Mouse (Mus musculus): Measurements from ENCODE around the gene Hcar1. TPM values are rescaled to one million over a fixed set of nuclear protein-coding genes. Genes with fewer than 3 reads are reported as not detected.

Gene Hcar1
- polyA plus RNA-seq (2014; fragmentation: Illumina TruSeq; extraction: RNeasy Lipid Tissue Mini Kit (QIAGEN cat#74804); ENCODE audit: low read depth, low replicate concordance): 2.6 TPM

GRCm38 (mm10) chr5:123879928-123880327 lies at the start of gene Hcar1:
Gene Hcar1, minus strand, starts transcription at chr5:123880020.

GRCm38 (mm10) chr5:123927118-123927517 lies 47.3 kb upstream of the Hcar1 start, which contains the start of gene Gm43518:
Gene Gm43518, plus strand, starts transcription at chr5:123927418.

GRCm38 (mm10) chr5:123906976-123907630 lies 27.3 kb upstream of the Hcar1 start, which contains the start of gene Denr:
Gene Denr, plus strand, starts transcription at chr5:123907175.

GRCm38 (mm10) chr5:123865365-123865764 lies 14.5 kb downstream of the Hcar1 start, which contains the start of gene Hcar2:
Gene Hcar2, minus strand, starts transcription at chr5:123865499.

Other genes starting within 250 kb of the Hcar1 start
- gene Clip1, start 195.4 kb downstream of the Hcar1 start, polyA plus RNA-seq (2014; fragmentation: Illumina TruSeq; extraction: RNeasy Lipid Tissue Mini Kit (QIAGEN cat#74804); ENCODE audit: low read depth, low replicate concordance): 41.1 TPM
- gene Zcchc8, start 158.9 kb downstream of the Hcar1 start, polyA plus RNA-seq (2014; fragmentation: Illumina TruSeq; extraction: RNeasy Lipid Tissue Mini Kit (QIAGEN cat#74804); ENCODE audit: low read depth, low replicate concordance): 100 TPM
- 188 TPM for gene Rsrc2, start 130.6 kb downstream of the Hcar1 start, polyA plus RNA-seq (2014; fragmentation: Illumina TruSeq; extraction: RNeasy Lipid Tissue Mini Kit (QIAGEN cat#74804); ENCODE audit: low read depth, low replicate concordance)
- gene Kntc1, start 130.3 kb downstream of the Hcar1 start, polyA plus RNA-seq (2014; fragmentation: Illumina TruSeq; extraction: RNeasy Lipid Tissue Mini Kit (QIAGEN cat#74804); ENCODE audit: low read depth, low replicate concordance): 0.73 TPM
- not detected for gene Hcar2, start 14.5 kb downstream of the Hcar1 start, polyA plus RNA-seq (2014; fragmentation: Illumina TruSeq; extraction: RNeasy Lipid Tissue Mini Kit (QIAGEN cat#74804); ENCODE audit: low read depth, low replicate concordance)
- gene Denr, start 27.2 kb upstream of the Hcar1 start, polyA plus RNA-seq (2014; fragmentation: Illumina TruSeq; extraction: RNeasy Lipid Tissue Mini Kit (QIAGEN cat#74804); ENCODE audit: low read depth, low replicate concordance): 227 TPM
- not detected for gene Gm43518, start 47.4 kb upstream of the Hcar1 start, polyA plus RNA-seq (2014; fragmentation: Illumina TruSeq; extraction: RNeasy Lipid Tissue Mini Kit (QIAGEN cat#74804); ENCODE audit: low read depth, low replicate concordance)
- gene Ccdc62, start 50.7 kb upstream of the Hcar1 start, polyA plus RNA-seq (2014; fragmentation: Illumina TruSeq; extraction: RNeasy Lipid Tissue Mini Kit (QIAGEN cat#74804); ENCODE audit: low read depth, low replicate concordance): 4.1 TPM
- gene Hip1r, start 93.6 kb upstream of the Hcar1 start, polyA plus RNA-seq (2014; fragmentation: Illumina TruSeq; extraction: RNeasy Lipid Tissue Mini Kit (QIAGEN cat#74804); ENCODE audit: low read depth, low replicate concordance): 1.2 TPM
- 2.8 TPM for gene Vps37b, start 152.2 kb upstream of the Hcar1 start, polyA plus RNA-seq (2014; fragmentation: Illumina TruSeq; extraction: RNeasy Lipid Tissue Mini Kit (QIAGEN cat#74804); ENCODE audit: low read depth, low replicate concordance)
- 0.65 TPM for gene Abcb9, start 215.8 kb upstream of the Hcar1 start, polyA plus RNA-seq (2014; fragmentation: Illumina TruSeq; extraction: RNeasy Lipid Tissue Mini Kit (QIAGEN cat#74804); ENCODE audit: low read depth, low replicate concordance)
- 1.8 TPM for gene Ogfod2, start 232.3 kb upstream of the Hcar1 start, polyA plus RNA-seq (2014; fragmentation: Illumina TruSeq; extraction: RNeasy Lipid Tissue Mini Kit (QIAGEN cat#74804); ENCODE audit: low read depth, low replicate concordance)
- 2.1 TPM for gene Arl6ip4, start 236.1 kb upstream of the Hcar1 start, polyA plus RNA-seq (2014; fragmentation: Illumina TruSeq; extraction: RNeasy Lipid Tissue Mini Kit (QIAGEN cat#74804); ENCODE audit: low read depth, low replicate concordance)